Mouse (Mus musculus): ENCODE results near the gene Galns.

Gene Galns

DNA sequence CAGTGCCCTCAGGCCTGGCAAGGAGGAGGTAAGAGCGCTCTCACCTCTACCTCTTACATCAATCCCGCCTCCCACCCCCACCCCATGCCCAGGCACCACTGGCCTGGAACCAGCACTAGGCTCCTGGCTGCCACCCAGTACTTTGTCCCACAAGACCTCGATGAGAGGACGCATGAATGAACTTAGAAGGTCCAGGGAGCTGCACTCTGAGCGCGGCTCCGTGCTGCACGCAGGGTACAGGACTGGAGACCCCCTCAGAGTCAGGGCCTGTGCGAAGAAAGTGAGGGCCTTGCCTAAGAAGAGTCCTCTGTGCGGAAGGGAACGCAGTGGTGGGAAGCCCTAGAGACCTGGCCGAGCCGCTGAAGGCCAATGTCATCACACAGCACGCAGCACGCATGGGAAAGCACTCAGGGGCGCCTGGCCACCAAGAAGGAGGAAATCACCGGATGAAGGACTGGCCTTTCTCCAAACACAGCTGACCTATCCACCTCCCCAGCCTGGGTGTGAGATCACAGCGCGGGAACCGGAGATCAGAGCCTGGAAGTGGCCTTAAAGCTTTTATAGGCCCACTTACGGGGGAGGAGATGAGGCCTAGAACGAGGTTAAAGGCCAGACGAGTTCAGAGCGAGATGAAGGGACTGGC, 64.3 kb downstream of the Galns start:
- DNase-seq (ENCODE audit: low read depth in 2 of 2, low spot score in 2 of 2): no peak

DNA sequence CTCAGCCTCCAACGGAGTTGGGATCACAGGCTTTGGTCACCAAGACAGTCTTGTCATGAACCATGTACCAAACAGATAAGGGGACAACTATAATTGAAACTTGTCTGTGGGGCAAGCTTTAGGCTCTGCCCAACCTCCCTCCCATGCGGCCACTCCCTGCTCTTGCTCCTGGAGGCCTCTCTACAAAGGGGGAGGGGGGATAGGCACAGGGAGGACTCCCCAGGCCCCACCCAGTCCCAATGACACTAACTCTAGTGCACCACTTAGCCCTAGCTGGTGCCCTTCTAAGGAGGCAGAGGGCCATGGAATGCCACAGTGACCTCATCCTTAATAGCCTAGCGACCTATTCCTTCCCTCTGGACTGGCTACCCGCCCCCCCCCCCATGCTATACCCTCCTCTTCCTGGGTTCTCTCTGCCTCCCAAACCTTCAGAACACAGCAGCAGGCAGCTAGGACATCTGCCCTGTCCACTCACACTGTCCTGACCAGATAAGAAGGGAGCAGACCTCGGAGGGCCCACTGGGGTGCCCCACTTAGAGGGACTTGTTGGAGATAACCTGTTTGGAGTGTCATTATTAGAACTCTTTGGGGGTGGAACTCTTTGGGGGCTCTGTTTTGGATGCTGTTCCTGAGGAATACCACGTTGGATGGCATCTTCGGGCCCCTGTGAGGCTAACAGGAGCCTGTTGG, 65.1 kb downstream of the Galns start:
- DNase-seq (ENCODE audit: low read depth in 2 of 2, low spot score in 2 of 2): no peak

DNA sequence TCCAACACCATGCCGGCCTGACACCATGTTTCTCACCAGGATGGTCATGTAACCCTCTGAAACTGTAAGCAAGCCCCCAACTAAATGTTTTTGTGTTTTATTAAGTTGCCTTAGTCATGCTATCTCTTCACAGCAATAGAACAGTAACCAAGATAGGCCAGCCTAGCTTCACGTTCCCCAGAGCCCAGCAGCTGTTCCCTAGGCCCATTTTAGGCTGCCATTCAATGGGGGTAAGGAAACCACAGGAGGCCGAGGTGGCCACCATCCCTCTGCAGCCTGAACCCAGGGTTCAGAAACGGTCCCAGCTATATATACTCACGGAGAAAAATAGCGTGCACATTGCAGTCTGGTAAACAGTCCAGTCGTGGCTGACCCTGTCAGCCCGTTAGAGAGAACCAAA, 67.1 kb downstream of the Galns start:
- no peak for DNase-seq (ENCODE audit: low read depth in 2 of 2, low spot score in 2 of 2)

DNA sequence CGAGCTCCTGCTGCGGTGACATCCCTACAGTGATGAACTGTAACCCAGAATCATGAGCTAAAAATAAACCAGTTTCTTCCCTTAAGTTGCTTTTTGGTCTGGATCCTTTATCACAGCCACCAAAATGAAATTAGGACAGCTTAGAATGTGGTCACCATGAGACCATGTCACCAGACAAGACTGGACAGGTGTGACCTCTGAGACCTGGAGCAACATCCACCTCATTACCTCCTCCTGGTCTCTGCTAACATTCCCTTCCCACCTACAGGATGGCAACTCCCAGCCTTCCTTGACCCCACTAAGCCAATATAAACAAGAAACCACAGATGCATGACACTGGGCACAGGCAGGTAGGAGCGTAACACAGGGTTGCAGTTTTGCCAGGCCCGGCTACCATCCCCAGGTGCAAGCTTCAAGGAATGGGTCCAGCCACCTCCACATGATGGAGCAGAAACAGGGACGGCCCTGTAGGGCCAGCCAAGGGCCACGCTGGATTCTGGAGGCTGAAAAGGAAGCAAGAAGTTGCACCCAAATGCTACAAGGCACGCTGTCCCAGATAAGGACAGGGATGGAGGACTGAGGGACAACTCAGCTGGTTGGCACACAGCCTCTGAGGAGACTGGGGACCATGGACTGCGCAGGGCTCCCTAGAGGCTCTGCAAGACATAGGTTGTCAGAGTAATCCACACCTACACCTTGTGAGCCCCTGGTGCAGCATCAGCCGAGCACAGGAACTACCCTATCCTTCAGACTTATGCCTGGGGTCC, 72.8 kb downstream of the Galns start:
- no peak for DNase-seq (ENCODE audit: low read depth in 2 of 2, low spot score in 2 of 2)

DNA sequence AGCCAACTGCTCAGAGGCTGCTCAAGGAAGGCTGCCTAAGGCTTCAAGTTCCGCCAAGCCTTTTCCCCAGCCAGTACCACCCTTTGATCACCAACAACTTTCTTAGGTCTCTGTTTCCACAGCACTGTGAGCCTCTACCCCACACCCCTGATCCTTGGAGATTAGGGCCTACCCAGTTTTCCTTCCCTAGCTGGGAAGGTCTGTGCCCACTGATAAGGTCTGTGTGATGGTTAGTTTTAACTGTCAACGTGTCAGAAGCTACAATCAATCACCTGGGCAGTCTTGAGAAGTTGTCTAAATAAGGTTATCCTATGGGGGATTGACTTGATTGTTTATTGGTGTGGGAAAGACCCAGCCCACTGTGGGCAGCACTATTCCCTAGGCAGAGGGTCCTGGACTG, 73.5 kb downstream of the Galns start:
- no peak for DNase-seq (ENCODE audit: low read depth in 2 of 2, low spot score in 2 of 2)

DNA sequence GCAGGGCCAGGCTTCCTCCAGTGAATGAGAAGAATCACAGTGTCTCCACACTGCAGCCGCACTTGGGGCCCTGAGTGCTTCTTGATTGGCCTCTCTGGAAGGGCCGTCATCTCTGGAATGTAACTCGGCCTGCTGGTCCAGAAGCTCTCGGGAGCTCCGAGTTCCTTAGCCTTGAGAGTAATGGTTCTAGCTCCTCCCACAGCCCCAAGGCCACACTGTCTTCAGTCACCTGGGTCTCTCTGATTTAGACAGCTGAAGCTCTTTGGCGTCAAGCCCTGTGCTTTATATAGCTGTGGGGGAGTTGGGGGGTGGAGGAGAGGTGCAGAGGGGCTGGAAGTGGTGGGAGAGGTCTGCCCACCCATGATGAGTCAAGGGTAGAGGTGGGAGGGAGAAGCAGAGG, 74.2 kb downstream of the Galns start:
- DNase-seq (ENCODE audit: low read depth in 2 of 2, low spot score in 2 of 2): no peak

DNA sequence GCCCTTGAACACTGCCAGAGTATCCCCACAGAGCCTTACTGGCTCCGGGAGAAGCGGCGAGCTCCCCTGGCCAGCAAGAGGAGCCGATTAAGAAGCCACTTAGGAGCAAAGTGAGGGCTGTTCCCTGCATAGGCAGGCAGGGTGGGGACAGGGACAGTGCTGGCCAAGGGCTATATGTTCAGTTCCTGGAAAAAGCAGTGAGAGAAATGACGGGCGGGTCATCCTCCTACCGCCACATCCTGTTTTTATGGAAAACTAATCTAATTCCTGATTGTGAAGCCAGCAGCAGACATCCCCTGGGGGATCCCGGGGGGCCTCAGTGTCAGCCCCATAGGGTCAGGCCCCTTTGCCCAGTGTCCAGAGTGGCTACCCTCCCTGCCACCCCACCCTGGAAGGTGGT, 80.0 kb downstream of the Galns start:
- no peak for DNase-seq (ENCODE audit: low read depth in 2 of 2, low spot score in 2 of 2)

DNA sequence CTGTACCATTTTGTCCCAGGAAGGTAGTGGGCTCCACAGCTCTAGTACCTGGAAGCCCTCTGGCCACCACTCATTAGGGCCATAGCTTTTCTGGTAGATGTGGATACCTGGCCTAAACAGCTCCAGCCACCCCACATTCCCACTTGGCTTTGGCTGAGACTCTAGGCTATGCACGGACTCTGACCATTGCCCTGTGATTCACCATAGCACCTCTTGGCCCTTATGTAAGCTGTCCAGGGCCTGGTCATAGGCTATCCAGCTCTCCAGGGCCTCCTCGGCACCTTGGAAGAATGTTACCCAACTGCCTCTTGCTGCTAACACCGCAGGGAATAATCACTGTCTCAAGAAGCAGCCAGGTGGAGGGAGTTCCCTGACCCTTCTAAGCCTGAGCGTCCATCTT, 82.1 kb downstream of the Galns start:
- DNase-seq (ENCODE audit: low read depth in 2 of 2, low spot score in 2 of 2): no peak

Measured in CD8-positive naive resting alpha-beta T cell, adult 2 months (primary cell).